Mouse (Mus musculus): ENCODE measurements around the gene Irx5.

- no peak for TF ChIP-seq MAFK (IDR thresholded peaks at IDR 0.05; ENCODE audit: insufficient read depth, low read depth, low read length)
- no peak for TF ChIP-seq ZNF384 (IDR thresholded peaks at IDR 0.05; ENCODE audit: low read depth, low read length)
Measured at GRCm38 (mm10) chr8:92359833-92360082, 2.3 kb downstream of the Irx5 start.
